Mouse (Mus musculus) heart, postnatal 4 days (tissue): ENCODE measurements at regions not wholly inside any gene's neighbourhood (a gene's known extent, or its start where the extent isn't known, plus 50 kb on each side); places are given as distances from the start of the nearest gene placed in this dataset.
A peak's percentile ranks its signal among the peaks of the same experiment; 100 is the strongest.
"Not testable (repeated sequence)": the region's sequence is repeated elsewhere in the genome, so short reads cannot be mapped to it uniquely, and the experiment has no call there.

Experiments
- DNase-seq: peaks from one replicate; pipeline ENCODE4 v3.0.0; 2021

GRCm38 (mm10) chr17:66206074-66206473, 82.8 kb downstream of the Ddx11 start:
- no peak for DNase-seq

GRCm38 (mm10) chr17:66207653-66208497, 84.6 kb downstream of the Ddx11 start:
- DNase-seq: not testable (repeated sequence)

- not testable (repeated sequence) for DNase-seq
Observed at GRCm38 (mm10) chr17:66208803-66209515, 85.6 kb downstream of the Ddx11 start.

- DNase-seq: no peak
Observed at GRCm38 (mm10) chr17:66211561-66211960, 88.2 kb downstream of the Ddx11 start.

GRCm38 (mm10) chr17:66212616-66213015, 89.3 kb downstream of the Ddx11 start:
- no peak for DNase-seq

GRCm38 (mm10) chr17:66218321-66218720, 95.0 kb downstream of the Ddx11 start:
- DNase-seq: no peak

- no peak for DNase-seq
Observed at GRCm38 (mm10) chr17:66219669-66220435, 96.5 kb downstream of the Ddx11 start.

GRCm38 (mm10) chr17:66221256-66221655, 97.9 kb downstream of the Ddx11 start:
- DNase-seq: peak; percentile 77

- no peak for DNase-seq
Observed at GRCm38 (mm10) chr17:66223711-66224110, 100.4 kb downstream of the Ddx11 start.

- no peak for DNase-seq
Observed at GRCm38 (mm10) chr17:66224241-66224640, 100.9 kb downstream of the Ddx11 start.

GRCm38 (mm10) chr17:66232391-66232790, 109.1 kb downstream of the Ddx11 start:
- DNase-seq: no peak

- peak; percentile 8 for DNase-seq
Observed at GRCm38 (mm10) chr17:66232891-66233421, 109.6 kb downstream of the Ddx11 start.

GRCm38 (mm10) chr17:66233451-66233951, 110.2 kb downstream of the Ddx11 start:
- peak; percentile 27 for DNase-seq

- DNase-seq: no peak
Observed at GRCm38 (mm10) chr17:66234432-66234831, 111.1 kb downstream of the Ddx11 start.

GRCm38 (mm10) chr17:66235096-66235805, 111.9 kb downstream of the Ddx11 start:
- DNase-seq: peak; percentile 91

GRCm38 (mm10) chr17:66235806-66236335, 112.6 kb downstream of the Ddx11 start:
- no peak for DNase-seq

- DNase-seq: peak; percentile 30
Observed at GRCm38 (mm10) chr17:66241868-66242622, 118.7 kb downstream of the Ddx11 start.

- no peak for DNase-seq
Observed at GRCm38 (mm10) chr17:66244183-66244582, 120.9 kb downstream of the Ddx11 start.

- DNase-seq: peak; percentile 8
Observed at GRCm38 (mm10) chr17:66246031-66246534, 122.8 kb downstream of the Ddx11 start.

- DNase-seq: no peak
Observed at GRCm38 (mm10) chr17:66251495-66251894, 128.2 kb downstream of the Ddx11 start.
